Mouse (Mus musculus) midbrain, embryonic 13.5 days (tissue): ENCODE measurements around the gene Slc4a1ap. TPM values are rescaled to one million over a fixed set of nuclear protein-coding genes. Genes with fewer than 3 reads are reported as not detected.
A peak's percentile ranks its signal among the peaks of the same experiment; 100 is the strongest.

Experiments used
- ATAC-seq: fragments of 200-750 bp; cut with Nextera tagmentation; 2 replicates; pipeline ENCODE4 v1.8.0; 2017; ENCODE audit warnings: mild to moderate bottlenecking, moderate TSS enrichment, moderate library complexity
- H3K27ac ChIP-seq: fragments of 300-500 bp; sonication (generic); 2 replicates; pipeline ENCODE4 v1.5.1; 2015; ENCODE audit warnings: inconsistent platforms, mild to moderate bottlenecking, moderate library complexity
- H3K27me3 ChIP-seq: fragments of 300-500 bp; sonication (generic); 2 replicates; pipeline ENCODE4 v1.6.1; 2015; ENCODE audit warnings: mild to moderate bottlenecking, inconsistent platforms
- H3K36me3 ChIP-seq: fragments of 300-500 bp; sonication (generic); 2 replicates; pipeline ENCODE4 v1.6.1; 2015; ENCODE audit warnings: mild to moderate bottlenecking, inconsistent platforms
- H3K4me1 ChIP-seq: fragments of 300-500 bp; sonication (generic); replicated peaks from 2 replicates; pipeline ENCODE4 v1.6.1; 2015; ENCODE audit warnings: inconsistent platforms
- H3K4me2 ChIP-seq: fragments of 300-500 bp; sonication (generic); replicated peaks from 2 replicates; pipeline ENCODE4 v1.6.1; 2015; ENCODE audit warnings: moderate library complexity, mild to moderate bottlenecking, inconsistent platforms
- H3K4me3 ChIP-seq: fragments of 300-500 bp; sonication (generic); replicated peaks from 2 replicates; pipeline ENCODE4 v1.5.1; 2015; ENCODE audit warnings: mild to moderate bottlenecking, inconsistent platforms
- H3K9ac ChIP-seq: fragments of 300-500 bp; sonication (generic); replicated peaks from 2 replicates; pipeline ENCODE4 v1.6.1; 2015; ENCODE audit warnings: mild to moderate bottlenecking, inconsistent platforms
- H3K9me3 ChIP-seq: fragments of 300-500 bp; sonication (generic); 2 replicates; pipeline ENCODE4 v1.6.1; 2016; ENCODE audit warnings: mild to moderate bottlenecking, inconsistent platforms
- WGBS: fragments of 180-500 bp; shearing (Covaris S2); methylation state at CpG from one replicate; pipeline ENCODE4 v1.1.7; 2015; 5-methylcytosine and 5-hydroxymethylcytosine counted together
- polyA plus RNA-seq: library from polyadenylated mRNA; unstranded; fragments of >200 nt; fragmentation: Nextera tagmentation; extraction: Ambion mirVana; gene quantifications from 2 replicates; pipeline ENCODE4 v1.2.1, GENCODE M21; 2015

Slc4a1ap gene
- polyA plus RNA-seq = 32.6 and 34.8 TPM in 2 replicates

GRCm38 (mm10) chr5:31526354-31527116 lies at the start of gene Slc4a1ap:
TSS of gene Slc4a1ap (plus strand) at chr5:31526995.
- H3K4me1 ChIP-seq = peaks cover 34% of the 10 kb centered on the region
- H3K27me3 ChIP-seq = no peaks in the 10 kb centered on the region
- no peaks in the 10 kb centered on the region for H3K9me3 ChIP-seq
- peak within 1 kb of the TSS; percentile 84 for H3K27ac ChIP-seq
- H3K36me3 ChIP-seq = peaks cover 37% of the 10 kb centered on the region
- under 1% methylated on average over 28 of the region's 28 CpGs for WGBS
- H3K4me2 ChIP-seq = peak within 1 kb of the TSS; percentile 99
- peak within 1 kb of the TSS; percentile 92 for H3K9ac ChIP-seq
- peak; percentile 86 for ATAC-seq
- H3K4me3 ChIP-seq = peak within 1 kb of the TSS; percentile 98

- H3K27me3 ChIP-seq = no peaks in the 10 kb centered on the region
- H3K4me2 ChIP-seq = no peak overlapping the region
- ATAC-seq = no peak
- peaks cover 86% of the 10 kb centered on the region for H3K36me3 ChIP-seq
- H3K4me1 ChIP-seq = no peaks in the 10 kb centered on the region
- H3K4me3 ChIP-seq = no peak overlapping the region
- 93% methylated on average over 4 of the region's 4 CpGs for WGBS
- no peaks in the 10 kb centered on the region for H3K9me3 ChIP-seq
- H3K9ac ChIP-seq = no peak overlapping the region
- no peak overlapping the region for H3K27ac ChIP-seq
Measured at GRCm38 (mm10) chr5:31480536-31480935, 46.3 kb upstream of the Slc4a1ap start.

GRCm38 (mm10) chr5:31485440-31485839 lies 41.4 kb upstream of the Slc4a1ap start, which contains the start of gene 4930548H24Rik:
TSS of gene 4930548H24Rik (plus strand) at chr5:31485740.
- Histone ChIP-seq H3K36me3 (peaks cover 37% of the 10 kb centered on the region), H3K27ac (no peak within 1 kb of the TSS), H3K9me3 (no peaks in the 10 kb centered on the region), H3K27me3 (no peaks in the 10 kb centered on the region), H3K4me1 (no peaks in the 10 kb centered on the region), H3K4me3 (no peak within 1 kb of the TSS), H3K4me2 (no peak within 1 kb of the TSS), H3K9ac (no peak within 1 kb of the TSS)
- WGBS = 98% methylated on average over 3 of the region's 3 CpGs
- ATAC-seq = no peak

GRCm38 (mm10) chr5:31487889-31488288 lies 38.9 kb upstream of the Slc4a1ap start:
- no peaks in the 10 kb centered on the region for H3K9me3 ChIP-seq
- 98% methylated on average over 3 of the region's 3 CpGs for WGBS
- ATAC-seq = no peak

GRCm38 (mm10) chr5:31489116-31489769 lies 37.6 kb upstream of the Slc4a1ap start:
- Histone ChIP-seq H3K4me3 (no peak overlapping the region), H3K36me3 (peaks cover 4% of the 10 kb centered on the region; the same call in 1 of the 2 replicates), H3K4me1 (0 out of 2 replicates have a peak, but pooled peaks cover 3% of the 10 kb centered on the region), H3K27me3 (no peaks in the 10 kb centered on the region), H3K9me3 (no peaks in the 10 kb centered on the region), H3K9ac (no peak overlapping the region), H3K27ac (no peak overlapping the region), H3K4me2 (no peak overlapping the region)
- 75% methylated on average over 7 of the region's 7 CpGs for WGBS
- no peak for ATAC-seq

More at GRCm38 (mm10) chr5:31487889-31488288, 38.9 kb upstream of the Slc4a1ap start:
- peaks cover 13% of the 10 kb centered on the region for H3K36me3 ChIP-seq
- H3K4me2 ChIP-seq = no peak overlapping the region
- no peaks in the 10 kb centered on the region for H3K27me3 ChIP-seq
- H3K9ac ChIP-seq = no peak overlapping the region
- no peak overlapping the region for H3K4me3 ChIP-seq
- no peaks in the 10 kb centered on the region for H3K4me1 ChIP-seq
- no peak overlapping the region for H3K27ac ChIP-seq

GRCm38 (mm10) chr5:31492031-31492430 lies 34.8 kb upstream of the Slc4a1ap start:
- Histone ChIP-seq H3K4me2 (no peak overlapping the region), H3K4me3 (no peak overlapping the region), H3K27ac (no peak overlapping the region), H3K36me3 (peaks cover 8% of the 10 kb centered on the region), H3K4me1 (peaks cover 14% of the 10 kb centered on the region), H3K9ac (no peak overlapping the region), H3K27me3 (no peaks in the 10 kb centered on the region), H3K9me3 (no peaks in the 10 kb centered on the region)
- no peak for ATAC-seq
- 22% methylated on average over 1 of the region's 1 CpGs for WGBS

- no peak within 1 kb of the TSS; the same call in 1 of the 2 replicates for H3K27ac ChIP-seq
- H3K36me3 ChIP-seq = peaks cover 33% of the 10 kb centered on the region
- peak; percentile 100 for ATAC-seq
- no peaks in the 10 kb centered on the region for H3K9me3 ChIP-seq
- peak within 1 kb of the TSS; percentile 87 for H3K4me2 ChIP-seq
- H3K9ac ChIP-seq = peak within 1 kb of the TSS; percentile 79
- under 1% methylated on average over 49 of the region's 49 CpGs for WGBS
- H3K4me3 ChIP-seq = peak within 1 kb of the TSS; percentile 78
- peaks cover 14% of the 10 kb centered on the region for H3K4me1 ChIP-seq
- H3K27me3 ChIP-seq = no peaks in the 10 kb centered on the region
Measured at GRCm38 (mm10) chr5:31494513-31495297, 32.1 kb upstream of the Slc4a1ap start, which contains the start of gene Gpn1. TSS of gene Gpn1 (plus strand) at chr5:31494741.

- WGBS = 96% methylated on average over 10 of the region's 10 CpGs
- no peak for ATAC-seq
- H3K27me3 ChIP-seq = no peaks in the 10 kb centered on the region
- no peaks in the 10 kb centered on the region for H3K4me1 ChIP-seq
- H3K36me3 ChIP-seq = peaks cover 91% of the 10 kb centered on the region
- no peak overlapping the region for H3K4me2 ChIP-seq
- no peak overlapping the region for H3K9ac ChIP-seq
- no peak overlapping the region for H3K4me3 ChIP-seq
- no peak overlapping the region for H3K27ac ChIP-seq
- no peaks in the 10 kb centered on the region for H3K9me3 ChIP-seq
Measured at GRCm38 (mm10) chr5:31504843-31505242, 22.0 kb upstream of the Slc4a1ap start.

GRCm38 (mm10) chr5:31512481-31512880 lies 14.3 kb upstream of the Slc4a1ap start:
- Histone ChIP-seq H3K27ac (no peak overlapping the region), H3K9ac (no peak overlapping the region), H3K9me3 (no peaks in the 10 kb centered on the region), H3K36me3 (peaks cover 93% of the 10 kb centered on the region), H3K4me2 (no peak overlapping the region), H3K27me3 (no peaks in the 10 kb centered on the region), H3K4me3 (no peak overlapping the region), H3K4me1 (no peaks in the 10 kb centered on the region)
- 97% methylated on average over 1 of the region's 1 CpGs for WGBS
- ATAC-seq = no peak

- Histone ChIP-seq H3K4me2 (no peak overlapping the region), H3K4me1 (peaks cover 9% of the 10 kb centered on the region), H3K27ac (no peak overlapping the region), H3K4me3 (no peak overlapping the region), H3K36me3 (peaks cover 72% of the 10 kb centered on the region), H3K9me3 (no peaks in the 10 kb centered on the region), H3K9ac (no peak overlapping the region), H3K27me3 (no peaks in the 10 kb centered on the region)
- ATAC-seq = no peak
- WGBS = 95% methylated on average over 6 of the region's 6 CpGs
Measured at GRCm38 (mm10) chr5:31520556-31520955, 6.2 kb upstream of the Slc4a1ap start.

- Histone ChIP-seq H3K27ac (peak overlapping the region; percentile 84; the same call in 1 of the 2 replicates), H3K4me2 (peak overlapping the region; percentile 99), H3K9me3 (no peaks in the 10 kb centered on the region), H3K9ac (peak overlapping the region; percentile 92), H3K4me3 (peak overlapping the region; percentile 98), H3K27me3 (no peaks in the 10 kb centered on the region), H3K4me1 (peaks cover 34% of the 10 kb centered on the region), H3K36me3 (peaks cover 38% of the 10 kb centered on the region)
- ATAC-seq = peak; percentile 76
- WGBS = 5% methylated on average over 40 of the region's 40 CpGs
Measured at GRCm38 (mm10) chr5:31527117-31527680, 404 bp downstream of the Slc4a1ap start.
